Mouse (Mus musculus): ENCODE measurements around the gene Nwd1. TPM values are rescaled to one million over a fixed set of nuclear protein-coding genes. Genes with fewer than 3 reads are reported as not detected.

Nwd1 gene
- polyA plus RNA-seq, 1 experiment = 1.8 TPM

- 78% methylated on average over 3 of the region's 3 CpGs for WGBS
- Histone ChIP-seq H3K4me3 (replicated peaks; ENCODE audit: control insufficient read depth, low read depth, low read length) (no peak overlapping the region), H3K27ac (ENCODE audit: control insufficient read depth, insufficient read depth, low read depth, low read length, poor library complexity) (no peak overlapping the region), H3K4me1 (ENCODE audit: control insufficient read depth, insufficient read depth, low read length) (no peaks in the 10 kb centered on the region; the same call in 1 of the 2 replicates)
- TF ChIP-seq POLR2A (IDR thresholded peaks at IDR 0.05; ENCODE audit: borderline replicate concordance, control insufficient read depth, low read depth, low read length) = no peak
- no peak for TF ChIP-seq CTCF (IDR thresholded peaks at IDR 0.05; ENCODE audit: control insufficient read depth, insufficient read depth, low read length)
Observed at GRCm38 (mm10) chr8:72760216-72760615, 113.7 kb downstream of the Nwd1 start.

DNA sequence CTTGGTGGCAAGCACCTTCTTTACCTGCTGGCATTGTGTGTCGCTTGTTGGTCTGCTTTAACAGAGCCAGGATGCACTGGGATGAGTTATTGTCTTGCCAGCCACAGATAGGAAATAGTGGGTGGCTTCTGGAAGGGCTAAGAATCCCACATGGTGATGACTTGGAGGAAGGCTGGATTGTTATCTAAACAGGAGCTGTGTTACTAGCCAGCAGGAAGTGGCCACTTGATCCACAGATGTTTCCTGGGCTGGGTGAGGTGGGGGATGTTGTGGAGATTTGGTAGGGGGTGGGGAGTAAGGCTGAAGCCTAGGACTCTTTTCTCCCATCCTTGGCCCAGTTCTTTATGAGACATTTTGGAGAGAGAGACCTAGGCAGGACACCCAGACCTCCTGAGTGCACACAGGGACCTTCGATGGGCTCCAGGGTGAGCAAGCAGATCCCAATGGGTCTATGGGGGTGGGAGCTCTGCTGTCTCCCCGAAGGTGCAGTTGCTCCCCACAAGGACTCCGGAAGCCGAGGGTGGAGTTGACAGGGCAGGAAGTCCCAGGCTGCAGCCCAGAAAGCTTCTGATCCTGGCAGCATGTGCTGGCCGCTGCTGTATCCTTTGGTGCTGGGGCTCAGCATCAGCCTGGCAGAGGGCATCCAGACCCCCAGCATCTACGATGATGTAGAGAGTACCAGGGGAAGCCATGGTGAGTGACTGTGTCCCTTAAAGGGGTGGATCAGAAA is 115.0 kb downstream of the Nwd1 start, which contains the start of gene F2rl3:
Gene F2rl3 (plus strand): TSS at position 559 of the 730 bp plus-strand sequence.
- H3K4me1 ChIP-seq (ENCODE audit: control insufficient read depth, insufficient read depth, low read length) = no peaks in the 10 kb centered on the region; the same call in 1 of the 2 replicates
- 6% methylated on average over 7 of the region's 7 CpGs for WGBS
- H3K27ac ChIP-seq (ENCODE audit: control insufficient read depth, insufficient read depth, low read depth, low read length, poor library complexity) = no peak within 1 kb of the TSS
- peak within 1 kb of the TSS; percentile 33 for H3K4me3 ChIP-seq (replicated peaks; ENCODE audit: control insufficient read depth, low read depth, low read length)
- TF ChIP-seq POLR2A (IDR thresholded peaks at IDR 0.05; ENCODE audit: borderline replicate concordance, control insufficient read depth, low read depth, low read length) = 0 out of 2 replicates have a peak, but pooled peaks have one; percentile 19
- TF ChIP-seq CTCF (IDR thresholded peaks at IDR 0.05; ENCODE audit: control insufficient read depth, insufficient read depth, low read length) = no peak

DNA sequence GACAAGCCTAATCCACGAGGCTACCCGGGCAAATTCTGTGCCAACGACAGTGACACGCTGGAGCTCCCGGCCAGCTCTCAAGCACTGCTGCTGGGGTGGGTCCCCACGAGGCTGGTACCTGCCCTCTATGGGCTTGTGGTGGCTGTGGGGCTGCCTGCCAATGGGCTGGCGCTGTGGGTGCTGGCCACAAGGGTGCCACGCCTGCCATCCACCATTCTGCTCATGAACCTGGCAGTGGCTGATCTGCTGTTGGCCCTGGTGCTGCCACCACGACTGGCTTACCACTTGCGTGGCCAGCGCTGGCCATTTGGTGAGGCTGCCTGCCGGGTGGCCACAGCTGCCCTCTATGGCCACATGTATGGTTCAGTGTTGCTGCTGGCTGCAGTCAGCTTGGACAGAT is 115.8 kb downstream of the Nwd1 start:
- no peak for TF ChIP-seq CTCF (IDR thresholded peaks at IDR 0.05; ENCODE audit: control insufficient read depth, insufficient read depth, low read length)
- TF ChIP-seq POLR2A (IDR thresholded peaks at IDR 0.05; ENCODE audit: borderline replicate concordance, control insufficient read depth, low read depth, low read length) = no peak; the same call in 1 of the 2 replicates
- Histone ChIP-seq H3K4me1 (ENCODE audit: control insufficient read depth, insufficient read depth, low read length) (no peaks in the 10 kb centered on the region; the same call in 1 of the 2 replicates), H3K4me3 (replicated peaks; ENCODE audit: control insufficient read depth, low read depth, low read length) (peak overlapping the region; percentile 10), H3K27ac (ENCODE audit: control insufficient read depth, insufficient read depth, low read depth, low read length, poor library complexity) (no peak overlapping the region)
- 25% methylated on average over 12 of the region's 12 CpGs for WGBS

DNA sequence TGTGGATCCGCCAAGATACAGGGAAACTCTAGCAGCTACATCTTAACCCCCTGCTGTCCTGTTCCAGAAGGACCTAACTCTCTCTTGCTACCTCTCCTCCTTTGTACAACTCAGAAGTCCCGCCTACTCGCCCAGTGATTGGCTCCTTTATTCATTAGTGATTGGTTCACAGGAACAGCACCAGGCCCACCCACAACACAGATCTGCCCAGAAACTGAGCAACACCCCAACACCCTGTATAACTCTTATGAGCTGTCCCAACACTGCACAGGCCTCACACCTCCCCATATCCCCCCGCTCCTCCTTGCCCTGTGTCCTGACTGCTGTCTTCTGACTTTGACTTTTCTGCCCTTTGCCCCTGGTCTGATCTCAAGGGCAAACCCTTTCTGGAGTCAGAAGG is 119.2 kb downstream of the Nwd1 start:
- TF ChIP-seq CTCF (IDR thresholded peaks at IDR 0.05; ENCODE audit: control insufficient read depth, insufficient read depth, low read length) (no peak), POLR2A (IDR thresholded peaks at IDR 0.05; ENCODE audit: borderline replicate concordance, control insufficient read depth, low read depth, low read length) (no peak)
- Histone ChIP-seq H3K4me1 (ENCODE audit: control insufficient read depth, insufficient read depth, low read length) (no peaks in the 10 kb centered on the region; the same call in 1 of the 2 replicates), H3K27ac (ENCODE audit: control insufficient read depth, insufficient read depth, low read depth, low read length, poor library complexity) (no peak overlapping the region), H3K4me3 (replicated peaks; ENCODE audit: control insufficient read depth, low read depth, low read length) (no peak overlapping the region)
- 74% methylated on average over 4 of the region's 4 CpGs for WGBS

DNA sequence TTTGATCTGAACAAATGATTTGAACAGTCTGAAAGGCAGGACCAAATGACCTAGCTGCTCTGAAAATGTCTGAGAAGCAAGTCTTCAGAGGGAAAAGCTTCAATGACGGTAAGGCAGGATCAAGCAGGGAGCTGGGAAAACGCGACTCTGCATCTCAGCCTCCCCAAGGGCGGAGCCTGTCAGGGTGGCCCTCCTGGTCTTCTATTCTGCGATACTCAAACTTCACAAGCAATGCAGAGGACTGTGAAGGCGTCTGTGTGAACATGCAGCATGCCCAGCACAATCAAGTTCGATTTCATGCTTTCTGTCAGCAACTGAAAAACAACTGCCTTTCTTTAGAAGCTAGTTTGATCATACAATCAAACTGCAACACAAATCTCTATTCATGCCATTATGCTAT is 120.3 kb downstream of the Nwd1 start:
- H3K4me1 ChIP-seq (ENCODE audit: control insufficient read depth, insufficient read depth, low read length) = no peaks in the 10 kb centered on the region; the same call in 1 of the 2 replicates
- WGBS = 73% methylated on average over 7 of the region's 7 CpGs
- no peak overlapping the region for H3K27ac ChIP-seq (ENCODE audit: control insufficient read depth, insufficient read depth, low read depth, low read length, poor library complexity)
- H3K4me3 ChIP-seq (replicated peaks; ENCODE audit: control insufficient read depth, low read depth, low read length) = no peak overlapping the region
- no peak for TF ChIP-seq POLR2A (IDR thresholded peaks at IDR 0.05; ENCODE audit: borderline replicate concordance, control insufficient read depth, low read depth, low read length)
- no peak for TF ChIP-seq CTCF (IDR thresholded peaks at IDR 0.05; ENCODE audit: control insufficient read depth, insufficient read depth, low read length)

Other genes starting within 250 kb of the Nwd1 start
- gene Eps15l1, start 225.3 kb upstream of the Nwd1 start, polyA plus RNA-seq (2011; ENCODE audit: insufficient read depth, insufficient read length, low replicate concordance, missing spikeins) = 29.1 and 46.4 TPM in 2 replicates
- not detected in 2 replicates for gene Calr3, start 202.8 kb upstream of the Nwd1 start, polyA plus RNA-seq (2011; ENCODE audit: insufficient read depth, insufficient read length, low replicate concordance, missing spikeins)
- 1.6 and 4.1 TPM in 2 replicates for gene 1700030K09Rik, start 202.8 kb upstream of the Nwd1 start, polyA plus RNA-seq (2011; ENCODE audit: insufficient read depth, insufficient read length, low replicate concordance, missing spikeins)
- 36.2 and 57.2 TPM in 2 replicates for gene Cherp, start 171.5 kb upstream of the Nwd1 start, polyA plus RNA-seq (2011; ENCODE audit: insufficient read depth, insufficient read length, low replicate concordance, missing spikeins)
- 10.3 and 23.6 TPM in 2 replicates for gene Slc35e1, start 154.1 kb upstream of the Nwd1 start, polyA plus RNA-seq (2011; ENCODE audit: insufficient read depth, insufficient read length, low replicate concordance, missing spikeins)
- gene Med26, start 98.4 kb upstream of the Nwd1 start, polyA plus RNA-seq (2011; ENCODE audit: insufficient read depth, insufficient read length, low replicate concordance, missing spikeins) = 2.9 and 8.0 TPM in 2 replicates
- 16.4 and 25.7 TPM in 2 replicates for gene Smim7, start 75.6 kb upstream of the Nwd1 start, polyA plus RNA-seq (2011; ENCODE audit: insufficient read depth, insufficient read length, low replicate concordance, missing spikeins)
- 2.9 and 4.3 TPM in 2 replicates for gene Tmem38a, start 74.7 kb upstream of the Nwd1 start, polyA plus RNA-seq (2011; ENCODE audit: insufficient read depth, insufficient read length, low replicate concordance, missing spikeins)
- 33.1 and 60.4 TPM in 2 replicates for gene Sin3b, start 76.6 kb downstream of the Nwd1 start, polyA plus RNA-seq (2011; ENCODE audit: insufficient read depth, insufficient read length, low replicate concordance, missing spikeins)
- gene F2rl3, start 115.2 kb downstream of the Nwd1 start, polyA plus RNA-seq (2011; ENCODE audit: insufficient read depth, insufficient read length, low replicate concordance, missing spikeins) = 7.4 and 12.7 TPM in 2 replicates